Mouse (Mus musculus): ENCODE measurements around the gene Spata31d1a. TPM values are rescaled to one million over a fixed set of nuclear protein-coding genes. Genes with fewer than 3 reads are reported as not detected.
A peak's percentile ranks its signal among the peaks of the same experiment; 100 is the strongest.
"Not testable (repeated sequence)": the region's sequence is repeated elsewhere in the genome, so short reads cannot be mapped to it uniquely, and the experiment has no call there.

Gene Spata31d1a
- polyA plus RNA-seq, 1 experiment from 2014 or later, result 0.07 TPM

GRCm38 (mm10) chr13:59700137-59700536 lies 10.0 kb downstream of the Spata31d1a start:
- 17% methylated on average over 1 of the region's 1 CpGs for WGBS
- H3K36me3 ChIP-seq; H3K27me3 ChIP-seq; H3K4me2 ChIP-seq (replicated peaks); H3K27ac ChIP-seq (replicated peaks); H3K9ac ChIP-seq; H3K4me3 ChIP-seq (replicated peaks); H3K9me3 ChIP-seq (replicated peaks); H3K4me1 ChIP-seq: not testable (repeated sequence)
- 0 out of 2 replicates have a peak, but pooled peaks have one; percentile 22 for ATAC-seq (ENCODE audit: insufficient number of reproducible peaks, low FRiP score, low TSS enrichment, low read depth)

GRCm38 (mm10) chr13:59699131-59699530 lies 11.0 kb downstream of the Spata31d1a start:
- H3K9me3 ChIP-seq (replicated peaks), result no peaks in the 10 kb centered on the region
- H3K9ac ChIP-seq, result no peak overlapping the region
- 92% methylated on average over 8 of the region's 8 CpGs for WGBS
- no peak for ATAC-seq (ENCODE audit: insufficient number of reproducible peaks, low FRiP score, low TSS enrichment, low read depth)
- no peak overlapping the region for H3K4me3 ChIP-seq (replicated peaks)
- no peak overlapping the region for H3K4me2 ChIP-seq (replicated peaks)
- no peak overlapping the region for H3K27ac ChIP-seq (replicated peaks)
- H3K4me1 ChIP-seq, result no peaks in the 10 kb centered on the region
- H3K36me3 ChIP-seq, result no peaks in the 10 kb centered on the region
- no peaks in the 10 kb centered on the region for H3K27me3 ChIP-seq

- WGBS, result 79% methylated on average over 7 of the region's 7 CpGs
Observed at GRCm38 (mm10) chr13:59695781-59696180, 14.3 kb downstream of the Spata31d1a start.

GRCm38 (mm10) chr13:59694008-59694407 lies 16.1 kb downstream of the Spata31d1a start, which contains the start of gene 4921517D22Rik:
Gene 4921517D22Rik, minus strand, starts transcription at chr13:59694108.
- no peaks in the 10 kb centered on the region for H3K9me3 ChIP-seq (replicated peaks)
- 82% methylated on average over 3 of the region's 3 CpGs for WGBS
- H3K4me3 ChIP-seq (replicated peaks), result no peak within 1 kb of the TSS
- no peaks in the 10 kb centered on the region for H3K4me1 ChIP-seq
- H3K27me3 ChIP-seq, result no peaks in the 10 kb centered on the region
- H3K27ac ChIP-seq (replicated peaks), result no peak within 1 kb of the TSS
- H3K4me2 ChIP-seq (replicated peaks), result no peak within 1 kb of the TSS
- ATAC-seq (ENCODE audit: insufficient number of reproducible peaks, low FRiP score, low TSS enrichment, low read depth), result no peak
- H3K36me3 ChIP-seq, result no peaks in the 10 kb centered on the region
- H3K9ac ChIP-seq, result no peak within 1 kb of the TSS

More at GRCm38 (mm10) chr13:59695781-59696180, 14.3 kb downstream of the Spata31d1a start:
- no peaks in the 10 kb centered on the region for H3K36me3 ChIP-seq
- no peaks in the 10 kb centered on the region for H3K4me1 ChIP-seq
- no peak for ATAC-seq (ENCODE audit: insufficient number of reproducible peaks, low FRiP score, low TSS enrichment, low read depth)
- no peak overlapping the region for H3K9ac ChIP-seq
- no peaks in the 10 kb centered on the region for H3K9me3 ChIP-seq (replicated peaks)
- no peak overlapping the region for H3K27ac ChIP-seq (replicated peaks)
- H3K27me3 ChIP-seq, result no peaks in the 10 kb centered on the region
- no peak overlapping the region for H3K4me2 ChIP-seq (replicated peaks)
- no peak overlapping the region for H3K4me3 ChIP-seq (replicated peaks)

- Histone ChIP-seq H3K36me3 (no peaks in the 10 kb centered on the region), H3K27me3 (no peaks in the 10 kb centered on the region), H3K4me3 (replicated peaks) (no peak overlapping the region), H3K4me1 (no peaks in the 10 kb centered on the region), H3K9me3 (replicated peaks) (no peaks in the 10 kb centered on the region), H3K4me2 (replicated peaks) (no peak overlapping the region), H3K9ac (no peak overlapping the region), H3K27ac (replicated peaks) (no peak overlapping the region)
- no peak for ATAC-seq (ENCODE audit: insufficient number of reproducible peaks, low FRiP score, low TSS enrichment, low read depth)
- WGBS, result 63% methylated on average over 10 of the region's 10 CpGs
Observed at GRCm38 (mm10) chr13:59691478-59691877, 18.7 kb downstream of the Spata31d1a start.

- Histone ChIP-seq H3K9ac (no peak overlapping the region), H3K27ac (replicated peaks) (no peak overlapping the region), H3K4me2 (replicated peaks) (no peak overlapping the region), H3K4me3 (replicated peaks) (no peak overlapping the region), H3K36me3 (no peaks in the 10 kb centered on the region), H3K9me3 (replicated peaks) (no peaks in the 10 kb centered on the region), H3K27me3 (no peaks in the 10 kb centered on the region), H3K4me1 (no peaks in the 10 kb centered on the region)
- ATAC-seq (ENCODE audit: insufficient number of reproducible peaks, low FRiP score, low TSS enrichment, low read depth), result no peak
- WGBS, result 81% methylated on average over 7 of the region's 7 CpGs
Observed at GRCm38 (mm10) chr13:59690576-59690975, 19.6 kb downstream of the Spata31d1a start.

- H3K4me3 ChIP-seq (replicated peaks), result no peak overlapping the region
- no peak overlapping the region for H3K4me2 ChIP-seq (replicated peaks)
- H3K9ac ChIP-seq, result no peak overlapping the region
- no peak overlapping the region for H3K27ac ChIP-seq (replicated peaks)
- no peak for ATAC-seq (ENCODE audit: insufficient number of reproducible peaks, low FRiP score, low TSS enrichment, low read depth)
- H3K4me1 ChIP-seq, result no peaks in the 10 kb centered on the region
- no peaks in the 10 kb centered on the region for H3K36me3 ChIP-seq
- no peaks in the 10 kb centered on the region for H3K9me3 ChIP-seq (replicated peaks)
- WGBS, result 91% methylated on average over 3 of the region's 3 CpGs
- H3K27me3 ChIP-seq, result no peaks in the 10 kb centered on the region
Observed at GRCm38 (mm10) chr13:59689843-59690242, 20.3 kb downstream of the Spata31d1a start.

- no peaks in the 10 kb centered on the region for H3K27me3 ChIP-seq
- H3K4me1 ChIP-seq, result no peaks in the 10 kb centered on the region
- H3K4me2 ChIP-seq (replicated peaks), result no peak overlapping the region
- no peaks in the 10 kb centered on the region for H3K36me3 ChIP-seq
- no peaks in the 10 kb centered on the region for H3K9me3 ChIP-seq (replicated peaks)
- no peak for ATAC-seq (ENCODE audit: insufficient number of reproducible peaks, low FRiP score, low TSS enrichment, low read depth)
- no peak overlapping the region for H3K9ac ChIP-seq
- no peak overlapping the region for H3K27ac ChIP-seq (replicated peaks)
- no peak overlapping the region for H3K4me3 ChIP-seq (replicated peaks)
- 86% methylated on average over 9 of the region's 9 CpGs for WGBS
Observed at GRCm38 (mm10) chr13:59689313-59689712, 20.8 kb downstream of the Spata31d1a start.

- H3K4me1 ChIP-seq, result no peaks in the 10 kb centered on the region
- no peak overlapping the region for H3K9ac ChIP-seq
- H3K9me3 ChIP-seq (replicated peaks), result no peaks in the 10 kb centered on the region
- no peak overlapping the region for H3K27ac ChIP-seq (replicated peaks)
- 53% methylated on average over 13 of the region's 13 CpGs for WGBS
- ATAC-seq (ENCODE audit: insufficient number of reproducible peaks, low FRiP score, low TSS enrichment, low read depth), result no peak
- no peak overlapping the region for H3K4me3 ChIP-seq (replicated peaks)
- H3K27me3 ChIP-seq, result no peaks in the 10 kb centered on the region
- no peaks in the 10 kb centered on the region for H3K36me3 ChIP-seq
- no peak overlapping the region for H3K4me2 ChIP-seq (replicated peaks)
Observed at GRCm38 (mm10) chr13:59688338-59688770, 21.8 kb downstream of the Spata31d1a start.

GRCm38 (mm10) chr13:59685236-59685635 lies 24.9 kb downstream of the Spata31d1a start:
- H3K9ac ChIP-seq, result no peak overlapping the region
- H3K27ac ChIP-seq (replicated peaks), result no peak overlapping the region
- WGBS, result 76% methylated on average over 3 of the region's 3 CpGs
- no peaks in the 10 kb centered on the region for H3K4me1 ChIP-seq
- H3K36me3 ChIP-seq, result no peaks in the 10 kb centered on the region
- no peak overlapping the region for H3K4me2 ChIP-seq (replicated peaks)
- no peaks in the 10 kb centered on the region for H3K9me3 ChIP-seq (replicated peaks)
- no peak for ATAC-seq (ENCODE audit: insufficient number of reproducible peaks, low FRiP score, low TSS enrichment, low read depth)
- no peak overlapping the region for H3K4me3 ChIP-seq (replicated peaks)
- 0 out of 2 replicates have a peak, but pooled peaks cover 2% of the 10 kb centered on the region for H3K27me3 ChIP-seq

- Histone ChIP-seq H3K4me1 (no peaks in the 10 kb centered on the region), H3K27me3 (0 out of 2 replicates have a peak, but pooled peaks cover 2% of the 10 kb centered on the region), H3K9ac (no peak overlapping the region), H3K9me3 (replicated peaks) (no peaks in the 10 kb centered on the region), H3K36me3 (no peaks in the 10 kb centered on the region), H3K4me3 (replicated peaks) (no peak overlapping the region), H3K27ac (replicated peaks) (no peak overlapping the region), H3K4me2 (replicated peaks) (no peak overlapping the region)
- WGBS, result 28% methylated on average over 7 of the region's 7 CpGs
- no peak for ATAC-seq (ENCODE audit: insufficient number of reproducible peaks, low FRiP score, low TSS enrichment, low read depth)
Observed at GRCm38 (mm10) chr13:59682629-59683028, 27.5 kb downstream of the Spata31d1a start.

GRCm38 (mm10) chr13:59679908-59680307 lies 30.2 kb downstream of the Spata31d1a start:
- H3K27ac ChIP-seq (replicated peaks), result no peak overlapping the region
- no peak for ATAC-seq (ENCODE audit: insufficient number of reproducible peaks, low FRiP score, low TSS enrichment, low read depth)
- H3K9me3 ChIP-seq (replicated peaks), result no peaks in the 10 kb centered on the region
- H3K36me3 ChIP-seq, result no peaks in the 10 kb centered on the region
- H3K4me3 ChIP-seq (replicated peaks), result no peak overlapping the region
- H3K27me3 ChIP-seq, result 0 out of 2 replicates have a peak, but pooled peaks cover 2% of the 10 kb centered on the region
- no peak overlapping the region for H3K4me2 ChIP-seq (replicated peaks)
- H3K4me1 ChIP-seq, result no peaks in the 10 kb centered on the region
- 58% methylated on average over 4 of the region's 4 CpGs for WGBS
- H3K9ac ChIP-seq, result no peak overlapping the region

Data from embryonic facial prominence, embryonic 15.5 days (tissue).